Mouse (Mus musculus) forebrain, embryonic 16.5 days (tissue): ENCODE results near the gene Olfr1358. TPM values are rescaled to one million over a fixed set of nuclear protein-coding genes. Genes with fewer than 3 reads are reported as not detected.

ENCODE experiments used
- ATAC-seq: fragments of 200-750 bp; cut with Nextera tagmentation; 2 replicates; pipeline ENCODE4 v1.8.0; 2017; ENCODE audit warnings: mild to moderate bottlenecking, moderate library complexity
- H3K27ac ChIP-seq: fragments of 300-500 bp; sonication (generic); 2 replicates; pipeline ENCODE4 v1.5.1; 2014; ENCODE audit warnings: low read length, control low read depth
- H3K27me3 ChIP-seq: fragments of 300-500 bp; sonication (generic); replicated peaks from 2 replicates; pipeline ENCODE4 v1.6.1; 2014; ENCODE audit warnings: low read length; ENCODE audit not compliant: control insufficient read depth, insufficient read depth
- H3K36me3 ChIP-seq: fragments of 300-500 bp; sonication (generic); 2 replicates; pipeline ENCODE4 v1.6.1; 2014; ENCODE audit not compliant: control insufficient read depth, insufficient read depth
- H3K4me1 ChIP-seq: fragments of 300-500 bp; sonication (generic); replicated peaks from 2 replicates; pipeline ENCODE4 v1.6.1; 2014; ENCODE audit warnings: low read length; ENCODE audit not compliant: control insufficient read depth, insufficient read depth
- H3K4me2 ChIP-seq: fragments of 300-500 bp; sonication (generic); 2 replicates; pipeline ENCODE4 v1.6.1; 2014; ENCODE audit warnings: mild to moderate bottlenecking, low read length, control low read depth
- H3K4me3 ChIP-seq: fragments of 300-500 bp; sonication (generic); replicated peaks from 2 replicates; pipeline ENCODE4 v1.5.1; 2014; ENCODE audit warnings: mild to moderate bottlenecking, low read length, control low read depth
- H3K9ac ChIP-seq: fragments of 300-500 bp; sonication (generic); replicated peaks from 2 replicates; pipeline ENCODE4 v1.6.1; 2014; ENCODE audit warnings: low read depth, low read length, control low read depth
- H3K9me3 ChIP-seq: fragments of 300-500 bp; sonication (generic); 2 replicates; pipeline ENCODE4 v1.6.1; 2016; ENCODE audit warnings: low read length; ENCODE audit not compliant: control insufficient read depth
- WGBS: fragments of 180-500 bp; shearing (Covaris S2); extraction: QIAGEN DNeasy Blood & Tissue Kit; methylation state at CpG from one replicate; pipeline ENCODE4 v1.1.7; 2014; 5-methylcytosine and 5-hydroxymethylcytosine counted together
- polyA plus RNA-seq: library from polyadenylated mRNA; unstranded; fragments of >200 nt; fragmentation: Nextera tagmentation; extraction: Ambion mirVana; gene quantifications from 2 replicates; pipeline ENCODE4 v1.2.1, GENCODE M21; 2015

Gene Olfr1358
- polyA plus RNA-seq = not detected in 2 replicates

DNA sequence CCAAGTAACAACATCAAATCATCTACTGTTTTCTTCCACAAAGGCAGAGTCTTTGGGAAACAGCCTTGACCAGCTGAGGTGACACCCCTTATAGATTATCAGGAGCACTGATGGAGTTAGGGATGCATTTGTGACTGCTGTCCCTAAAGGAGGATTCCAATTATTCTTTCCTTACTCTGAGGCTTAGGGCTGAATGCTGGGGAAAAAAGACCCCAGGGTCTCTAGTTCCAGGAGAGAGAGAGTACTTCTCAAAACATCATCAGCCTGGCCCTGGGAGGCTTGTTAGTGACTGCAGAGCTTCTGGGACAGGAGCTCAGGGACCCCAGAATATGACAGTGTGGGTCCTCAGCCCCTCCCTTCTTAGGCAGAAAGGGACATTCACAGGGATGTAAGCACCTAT lies at the start of gene Olfr1358:
Gene Olfr1358 (plus strand): TSS at position 301 of the 400 bp plus-strand sequence.
- Histone ChIP-seq H3K4me2 (no peak within 1 kb of the TSS), H3K27me3 (no peaks in the 10 kb centered on the region), H3K9ac (no peak within 1 kb of the TSS), H3K36me3 (no peaks in the 10 kb centered on the region), H3K9me3 (no peaks in the 10 kb centered on the region), H3K4me1 (no peaks in the 10 kb centered on the region), H3K27ac (no peak within 1 kb of the TSS), H3K4me3 (no peak within 1 kb of the TSS)
- no peak for ATAC-seq

DNA sequence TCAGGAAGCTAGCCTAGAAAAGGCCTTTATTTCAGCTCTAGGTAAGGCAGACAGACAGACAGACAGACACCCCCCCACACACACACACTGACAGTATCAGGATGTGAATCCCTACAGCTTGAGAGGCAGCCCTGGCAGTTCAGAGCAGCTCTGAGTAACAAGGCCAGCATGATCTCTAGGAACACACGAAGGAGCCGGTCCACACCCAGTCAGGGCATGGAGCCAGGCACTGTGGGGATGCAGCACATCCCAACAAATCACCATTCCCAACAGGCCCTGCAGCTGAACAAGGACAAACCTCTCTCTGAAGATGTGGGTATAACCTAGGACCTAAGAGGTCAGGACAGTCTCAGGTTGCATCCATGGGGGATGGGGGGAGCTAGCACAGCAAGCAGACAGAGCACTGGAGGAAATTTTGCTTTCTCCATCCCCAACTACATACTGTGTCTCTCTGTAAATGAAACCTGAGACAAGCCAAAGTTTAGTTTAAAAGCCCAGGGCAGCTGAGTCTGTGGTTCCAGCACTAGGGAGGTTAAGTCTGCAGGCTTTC lies 49.4 kb upstream of the Olfr1358 start:
- Histone ChIP-seq H3K27ac (no peak overlapping the region), H3K4me2 (no peak overlapping the region), H3K36me3 (no peaks in the 10 kb centered on the region), H3K4me1 (peaks cover 13% of the 10 kb centered on the region), H3K9ac (no peak overlapping the region), H3K4me3 (no peak overlapping the region), H3K27me3 (no peaks in the 10 kb centered on the region), H3K9me3 (no peaks in the 10 kb centered on the region)
- ATAC-seq = no peak
- WGBS = 66% methylated on average over 2 of the region's 2 CpGs

GRCm38 (mm10) chr10:78470582-78471313 lies 46.5 kb upstream of the Olfr1358 start:
- Histone ChIP-seq H3K4me2 (peak overlapping the region; percentile 31), H3K27ac (no peak overlapping the region), H3K9ac (0 out of 2 replicates have a peak overlapping the region, but pooled peaks have one; percentile 17), H3K36me3 (no peaks in the 10 kb centered on the region), H3K4me1 (peaks cover 5% of the 10 kb centered on the region), H3K4me3 (no peak overlapping the region), H3K27me3 (no peaks in the 10 kb centered on the region), H3K9me3 (no peaks in the 10 kb centered on the region)
- ATAC-seq = no peak; the same call in 1 of the 2 replicates
- WGBS = 15% methylated on average over 15 of the region's 15 CpGs

- 75% methylated on average over 3 of the region's 3 CpGs for WGBS
- Histone ChIP-seq H3K4me1 (peaks cover 5% of the 10 kb centered on the region), H3K9me3 (no peaks in the 10 kb centered on the region), H3K4me3 (no peak overlapping the region), H3K9ac (no peak overlapping the region), H3K4me2 (no peak overlapping the region), H3K27ac (no peak overlapping the region), H3K27me3 (no peaks in the 10 kb centered on the region), H3K36me3 (no peaks in the 10 kb centered on the region)
- ATAC-seq = no peak
These were observed 45.2 kb upstream of the Olfr1358 start for GRCm38 (mm10) chr10:78472046-78472445.

DNA sequence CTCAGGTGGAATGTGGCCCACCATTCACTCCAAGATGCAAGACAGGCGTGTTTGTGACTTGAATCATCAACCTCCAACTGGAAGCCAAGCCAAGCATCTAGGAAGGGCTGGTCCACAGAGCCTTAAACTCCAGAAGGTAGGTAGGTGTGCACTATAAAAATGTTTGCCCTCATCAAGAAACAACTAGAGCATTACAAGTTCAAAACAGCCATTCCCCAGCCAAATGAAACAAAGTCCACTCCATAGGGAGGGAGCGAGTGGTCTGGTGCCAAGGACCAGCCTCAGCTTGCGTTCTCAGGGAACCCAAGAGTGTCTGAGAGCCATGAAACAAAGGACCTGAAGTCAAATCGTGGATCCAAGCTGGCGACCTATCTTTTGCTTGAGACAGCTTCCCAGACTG lies 43.8 kb upstream of the Olfr1358 start:
- Histone ChIP-seq H3K27ac (no peak overlapping the region), H3K36me3 (no peaks in the 10 kb centered on the region), H3K27me3 (no peaks in the 10 kb centered on the region), H3K4me1 (peaks cover 5% of the 10 kb centered on the region), H3K4me3 (no peak overlapping the region), H3K9me3 (no peaks in the 10 kb centered on the region), H3K9ac (no peak overlapping the region), H3K4me2 (no peak overlapping the region)
- no peak for ATAC-seq
- 50% methylated on average over 5 of the region's 5 CpGs for WGBS

DNA sequence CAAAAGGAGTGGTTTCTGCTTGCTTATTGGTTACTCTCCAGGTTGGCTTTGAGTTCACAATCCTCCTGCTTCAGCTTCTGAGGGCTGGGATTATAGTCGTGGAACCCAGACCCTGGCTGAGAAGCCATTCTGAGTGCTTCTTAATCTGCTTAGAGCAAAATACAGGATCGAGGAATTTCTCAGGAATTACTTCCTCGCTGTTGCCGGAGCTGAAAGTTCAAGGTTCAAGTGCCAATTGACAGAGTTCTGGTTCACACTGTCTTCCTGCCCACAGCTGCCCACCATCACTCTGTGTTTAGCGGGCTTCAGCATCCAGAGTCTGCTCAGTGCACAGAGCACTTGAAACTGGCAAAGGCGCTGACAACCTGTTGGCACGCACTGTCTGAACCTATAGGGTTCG lies 42.5 kb upstream of the Olfr1358 start:
- Histone ChIP-seq H3K27me3 (no peaks in the 10 kb centered on the region), H3K9ac (no peak overlapping the region), H3K4me2 (no peak overlapping the region), H3K36me3 (no peaks in the 10 kb centered on the region), H3K4me1 (peaks cover 5% of the 10 kb centered on the region), H3K4me3 (no peak overlapping the region), H3K27ac (no peak overlapping the region), H3K9me3 (no peaks in the 10 kb centered on the region)
- no peak for ATAC-seq
- WGBS = 73% methylated on average over 8 of the region's 8 CpGs

GRCm38 (mm10) chr10:78476821-78477220 lies 40.4 kb upstream of the Olfr1358 start:
- Histone ChIP-seq H3K27ac (no peak overlapping the region), H3K36me3 (no peaks in the 10 kb centered on the region), H3K4me1 (peaks cover 6% of the 10 kb centered on the region), H3K27me3 (no peaks in the 10 kb centered on the region), H3K9me3 (no peaks in the 10 kb centered on the region), H3K4me2 (no peak overlapping the region), H3K4me3 (no peak overlapping the region), H3K9ac (no peak overlapping the region)
- 75% methylated on average over 4 of the region's 4 CpGs for WGBS
- no peak for ATAC-seq

DNA sequence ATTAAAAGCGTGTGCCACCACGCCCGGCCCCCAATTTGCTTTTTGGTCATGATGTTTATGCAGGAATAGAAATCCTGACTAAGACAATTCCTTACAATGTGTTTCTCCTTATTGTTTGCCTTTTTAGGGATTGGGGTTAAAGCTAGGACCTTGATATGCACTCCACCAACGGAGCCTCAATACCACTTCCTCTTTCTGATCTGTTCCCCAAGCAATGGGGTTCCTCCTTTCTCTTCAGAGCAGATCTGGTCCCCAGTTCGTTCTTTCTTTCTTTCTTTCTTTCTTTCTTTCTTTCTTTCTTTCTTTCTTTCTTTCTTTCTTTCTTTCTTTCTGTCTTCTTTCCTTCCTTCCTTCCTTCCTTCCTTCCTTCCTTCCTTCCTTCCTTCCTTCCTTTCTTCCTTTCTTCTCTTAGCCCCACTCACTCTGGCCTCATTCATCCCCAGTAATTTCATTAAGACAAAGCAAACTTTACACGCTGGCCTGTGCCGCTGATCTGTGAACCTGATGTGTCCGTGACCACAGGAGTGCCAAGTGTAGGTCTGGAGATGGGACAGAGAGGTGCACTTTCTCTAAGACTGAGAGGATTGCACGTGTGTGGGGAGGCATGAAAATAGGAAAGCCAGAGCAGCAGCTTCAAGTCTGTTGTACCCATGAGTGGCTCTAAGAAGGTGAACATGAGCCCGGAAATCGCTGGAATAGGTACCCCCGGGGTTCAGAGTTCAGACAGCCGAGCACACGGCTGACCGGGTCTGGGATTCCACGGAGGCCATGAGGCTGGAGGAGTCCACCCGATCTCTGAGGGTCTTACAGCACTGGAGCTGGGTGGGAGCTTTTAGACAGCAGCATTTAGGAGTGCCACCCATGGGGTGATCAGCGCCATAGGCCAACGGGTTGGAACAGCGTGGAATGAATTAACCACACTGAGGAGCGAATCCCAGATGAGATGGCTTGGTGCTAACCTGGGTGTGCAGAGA lies 36.0 kb upstream of the Olfr1358 start:
- Histone ChIP-seq H3K9ac (peak overlapping the region; percentile 60), H3K4me3 (peak overlapping the region; percentile 53), H3K27ac (no peak overlapping the region), H3K27me3 (0 out of 2 replicates have a peak, but pooled peaks cover 3% of the 10 kb centered on the region), H3K36me3 (no peaks in the 10 kb centered on the region), H3K9me3 (no peaks in the 10 kb centered on the region), H3K4me2 (peak overlapping the region; percentile 88), H3K4me1 (peaks cover 13% of the 10 kb centered on the region)
- ATAC-seq = 0 out of 2 replicates have a peak, but pooled peaks have one; percentile 6
- 32% methylated on average over 21 of the region's 21 CpGs for WGBS
